Mouse (Mus musculus): ENCODE data around the gene Piwil4. TPM values are rescaled to one million over a fixed set of nuclear protein-coding genes. Genes with fewer than 3 reads are reported as not detected.

Gene Piwil4
- polyA plus RNA-seq, 1 experiment from 2014 or later: 0.06 TPM

DNA sequence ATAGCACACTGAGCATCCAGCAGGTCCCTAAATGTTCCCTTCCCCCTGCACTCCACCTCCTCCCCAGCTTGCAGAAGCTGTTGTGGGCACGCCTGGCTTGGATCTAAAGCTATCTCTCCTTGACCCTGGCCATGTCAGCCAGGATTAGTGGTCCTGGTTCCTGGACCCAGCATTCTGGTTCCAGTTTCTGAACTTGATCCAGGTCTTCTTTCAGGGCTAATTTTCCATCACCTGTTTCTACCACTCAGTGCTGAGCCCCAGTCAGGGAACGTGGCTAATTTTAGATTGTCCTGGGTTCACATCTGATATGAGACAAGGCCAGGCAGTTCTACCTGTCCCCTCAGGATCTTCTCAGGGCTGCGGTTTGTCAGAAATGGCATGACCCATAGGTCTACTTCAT, 74.5 kb downstream of the Piwil4 start:
- Histone ChIP-seq H3K27ac (no peak overlapping the region), H3K79me2 (ENCODE audit: inconsistent target) (no peaks in the 10 kb centered on the region), H3K36me3 (ENCODE audit: inconsistent target) (no peaks in the 10 kb centered on the region), H3K4me3 (ENCODE audit: inconsistent target) (no peak overlapping the region)
- 89% methylated on average over 3 of the region's 3 CpGs for WGBS (ENCODE audit: missing documents)

GRCm38 (mm10) chr9:14663591-14663990, 76.9 kb downstream of the Piwil4 start:
- 82% methylated on average over 2 of the region's 2 CpGs for WGBS (ENCODE audit: missing documents)

GRCm38 (mm10) chr9:14662876-14663275, 77.7 kb downstream of the Piwil4 start:
- whole genome bisulfite sequencing (ENCODE audit: missing documents): 82% methylated on average over 7 of the region's 7 CpGs
- H3K36me3 ChIP-seq (ENCODE audit: inconsistent target): no peaks in the 10 kb centered on the region
- H3K4me3 ChIP-seq (ENCODE audit: inconsistent target): no peak overlapping the region
- no peaks in the 10 kb centered on the region for H3K79me2 ChIP-seq (ENCODE audit: inconsistent target)
- H3K27ac ChIP-seq: no peak overlapping the region

More at GRCm38 (mm10) chr9:14663591-14663990, 76.9 kb downstream of the Piwil4 start:
- Histone ChIP-seq H3K27ac (no peak overlapping the region), H3K36me3 (ENCODE audit: inconsistent target) (no peaks in the 10 kb centered on the region), H3K79me2 (ENCODE audit: inconsistent target) (no peaks in the 10 kb centered on the region), H3K4me3 (ENCODE audit: inconsistent target) (no peak overlapping the region)

- no peak overlapping the region for H3K27ac ChIP-seq
- H3K4me3 ChIP-seq (ENCODE audit: inconsistent target): no peak overlapping the region
- WGBS (ENCODE audit: missing documents): 89% methylated on average over 9 of the region's 9 CpGs
- no peaks in the 10 kb centered on the region for H3K36me3 ChIP-seq (ENCODE audit: inconsistent target)
- H3K79me2 ChIP-seq (ENCODE audit: inconsistent target): no peaks in the 10 kb centered on the region
These were observed 78.4 kb downstream of the Piwil4 start for GRCm38 (mm10) chr9:14662138-14662537.

DNA sequence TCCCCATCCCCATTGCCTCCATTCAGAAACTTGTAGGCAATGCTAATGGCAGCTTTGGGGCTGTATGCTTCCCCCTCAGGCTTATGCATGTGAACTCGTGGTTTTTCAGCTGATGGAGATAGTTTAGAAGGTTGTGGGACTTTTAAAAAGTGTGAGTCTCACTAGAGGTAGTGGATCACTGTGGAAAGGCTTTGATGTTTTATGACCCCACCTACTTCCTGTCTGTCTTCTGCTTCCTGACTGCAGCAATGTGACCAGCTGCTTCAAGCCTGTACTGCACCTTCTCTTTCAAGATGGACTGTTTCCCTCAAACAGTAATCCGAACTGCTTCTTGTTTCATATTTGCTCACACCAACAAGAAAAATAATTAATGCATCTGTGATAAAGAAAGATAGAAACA, 82.6 kb downstream of the Piwil4 start:
- no peak overlapping the region for H3K4me3 ChIP-seq (ENCODE audit: inconsistent target)
- no peak overlapping the region for H3K27ac ChIP-seq
- H3K36me3 ChIP-seq (ENCODE audit: inconsistent target): no peaks in the 10 kb centered on the region
- no peaks in the 10 kb centered on the region for H3K79me2 ChIP-seq (ENCODE audit: inconsistent target)
- WGBS (ENCODE audit: missing documents): 6% methylated on average over 2 of the region's 2 CpGs

- Histone ChIP-seq H3K36me3 (ENCODE audit: inconsistent target) (no peaks in the 10 kb centered on the region), H3K79me2 (ENCODE audit: inconsistent target) (no peaks in the 10 kb centered on the region), H3K4me3 (ENCODE audit: inconsistent target) (no peak overlapping the region), H3K27ac (no peak overlapping the region)
- 72% methylated on average over 2 of the region's 2 CpGs for WGBS (ENCODE audit: missing documents)
These were observed 86.5 kb downstream of the Piwil4 start for GRCm38 (mm10) chr9:14654010-14654409.

GRCm38 (mm10) chr9:14652761-14653160, 87.8 kb downstream of the Piwil4 start:
- Histone ChIP-seq H3K36me3 (ENCODE audit: inconsistent target) (no peaks in the 10 kb centered on the region), H3K4me3 (ENCODE audit: inconsistent target) (no peak overlapping the region), H3K79me2 (ENCODE audit: inconsistent target) (no peaks in the 10 kb centered on the region), H3K27ac (no peak overlapping the region)
- 91% methylated on average over 1 of the region's 1 CpGs for WGBS (ENCODE audit: missing documents)

DNA sequence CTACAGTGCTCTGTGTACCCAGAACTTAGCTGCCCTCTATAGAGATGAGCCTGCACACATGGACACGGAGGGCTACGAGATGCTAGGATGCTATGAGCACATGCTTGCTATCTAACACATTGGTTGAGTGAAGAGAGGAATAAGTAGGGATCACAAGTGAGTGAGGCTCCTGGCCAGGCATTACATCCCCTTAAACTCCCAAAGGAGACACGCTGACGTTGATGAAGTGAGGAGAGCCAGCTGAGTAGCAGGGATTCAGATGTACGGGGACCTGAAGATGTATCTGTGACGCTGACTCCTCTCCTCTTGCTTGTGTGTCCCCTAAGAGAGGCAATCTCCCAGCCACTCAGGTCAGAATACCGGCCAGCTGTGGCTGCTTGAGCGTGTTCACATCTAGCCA, 92.7 kb downstream of the Piwil4 start:
- WGBS (ENCODE audit: missing documents): 93% methylated on average over 8 of the region's 8 CpGs

GRCm38 (mm10) chr9:14646641-14647040, 93.9 kb downstream of the Piwil4 start:
- H3K4me3 ChIP-seq (ENCODE audit: inconsistent target): no peak overlapping the region
- 87% methylated on average over 1 of the region's 1 CpGs for WGBS (ENCODE audit: missing documents)
- no peak overlapping the region for H3K27ac ChIP-seq
- no peaks in the 10 kb centered on the region for H3K36me3 ChIP-seq (ENCODE audit: inconsistent target)
- H3K79me2 ChIP-seq (ENCODE audit: inconsistent target): no peaks in the 10 kb centered on the region

More for the DNA sequence above, 92.7 kb downstream of the Piwil4 start:
- Histone ChIP-seq H3K27ac (no peak overlapping the region), H3K36me3 (ENCODE audit: inconsistent target) (no peaks in the 10 kb centered on the region), H3K79me2 (ENCODE audit: inconsistent target) (no peaks in the 10 kb centered on the region), H3K4me3 (ENCODE audit: inconsistent target) (no peak overlapping the region)

Other genes starting within 250 kb of the Piwil4 start
- not detected in 3 replicates for gene Kdm4d, start 240.3 kb downstream of the Piwil4 start, polyA plus RNA-seq (2018)
- 155 to 344 TPM (median 171 TPM) in 3 replicates for gene Cwc15, start 240.1 kb downstream of the Piwil4 start, polyA plus RNA-seq (2018)
- gene Amotl1, start 95.7 kb downstream of the Piwil4 start, polyA plus RNA-seq (2018): 0.06 to 0.30 TPM (median 0.08 TPM) in 3 replicates
- gene Fut4, start 11.7 kb upstream of the Piwil4 start, polyA plus RNA-seq (2018): 1.5 to 3.1 TPM (median 2.8 TPM) in 3 replicates
- not detected in 3 replicates for gene 1700012B09Rik, start 30.3 kb upstream of the Piwil4 start, polyA plus RNA-seq (2018)
- gene Mre11a, start 43.9 kb upstream of the Piwil4 start, polyA plus RNA-seq (2018): 8.0 to 17.7 TPM (median 12.2 TPM) in 3 replicates
- gene Ankrd49, start 44.1 kb upstream of the Piwil4 start, polyA plus RNA-seq (2018): 16.6 to 22.0 TPM (median 20.0 TPM) in 3 replicates
- gene Gpr83, start 119.5 kb upstream of the Piwil4 start, polyA plus RNA-seq (2018): 0.03 TPM in 1 of 3 replicates, not detected in the others
- not detected in 3 replicates for gene Izumo1r, start 163.2 kb upstream of the Piwil4 start, polyA plus RNA-seq (2018)